Mouse (Mus musculus) stomach, postnatal 0 days (tissue): Measurements from ENCODE around the gene Tgfb1.

Experiments used
- CTCF ChIP-seq: IDR thresholded peaks from 2 replicates; pipeline ENCODE4 v1.5.1; 2016; ENCODE audit warnings: antibody characterized with exemption, low read depth, mild to moderate bottlenecking, moderate library complexity
- EP300 ChIP-seq: optimal IDR thresholded peaks from 2 replicates; pipeline ENCODE3; 2016; ENCODE audit warnings: antibody characterized with exemption

- TF ChIP-seq CTCF = no peak
- TF ChIP-seq EP300 = no peak
These were observed 30.7 kb downstream of the Tgfb1 start for GRCm38 (mm10) chr7:25717478-25717877.
